Mouse (Mus musculus): ENCODE results near the gene Ffar4.

The Ffar4 gene

DNA sequence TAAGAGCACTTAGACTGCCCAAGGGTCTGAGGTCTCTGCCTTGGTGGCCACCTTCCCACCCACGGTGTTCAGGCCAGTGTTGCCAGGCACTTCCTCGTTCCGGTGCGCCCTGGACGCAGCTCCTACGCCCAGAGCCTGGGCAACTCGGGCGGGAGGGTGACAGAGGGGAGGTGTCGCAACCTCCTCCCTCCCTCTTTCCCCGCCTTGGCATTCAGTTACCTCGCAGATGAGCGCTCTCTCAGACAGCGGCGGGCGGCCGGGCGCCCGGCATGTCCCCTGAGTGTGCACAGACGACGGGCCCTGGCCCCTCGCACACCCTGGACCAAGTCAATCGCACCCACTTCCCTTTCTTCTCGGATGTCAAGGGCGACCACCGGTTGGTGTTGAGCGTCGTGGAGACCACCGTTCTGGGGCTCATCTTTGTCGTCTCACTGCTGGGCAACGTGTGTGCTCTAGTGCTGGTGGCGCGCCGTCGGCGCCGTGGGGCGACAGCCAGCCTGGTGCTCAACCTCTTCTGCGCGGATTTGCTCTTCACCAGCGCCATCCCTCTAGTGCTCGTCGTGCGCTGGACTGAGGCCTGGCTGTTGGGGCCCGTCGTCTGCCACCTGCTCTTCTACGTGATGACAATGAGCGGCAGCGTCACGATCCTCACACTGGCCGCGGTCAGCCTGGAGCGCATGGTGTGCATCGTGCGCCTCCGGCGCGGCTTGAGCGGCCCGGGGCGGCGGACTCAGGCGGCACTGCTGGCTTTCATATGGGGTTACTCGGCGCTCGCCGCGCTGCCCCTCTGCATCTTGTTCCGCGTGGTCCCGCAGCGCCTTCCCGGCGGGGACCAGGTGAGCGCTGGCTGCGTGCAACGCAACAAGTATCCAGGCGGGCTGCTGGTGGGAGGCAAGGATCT is at the start of gene Ffar4:
Gene Ffar4, plus strand, starts transcription at position 214 of the 901 bp plus-strand sequence.
- DNase-seq: no peak

DNA sequence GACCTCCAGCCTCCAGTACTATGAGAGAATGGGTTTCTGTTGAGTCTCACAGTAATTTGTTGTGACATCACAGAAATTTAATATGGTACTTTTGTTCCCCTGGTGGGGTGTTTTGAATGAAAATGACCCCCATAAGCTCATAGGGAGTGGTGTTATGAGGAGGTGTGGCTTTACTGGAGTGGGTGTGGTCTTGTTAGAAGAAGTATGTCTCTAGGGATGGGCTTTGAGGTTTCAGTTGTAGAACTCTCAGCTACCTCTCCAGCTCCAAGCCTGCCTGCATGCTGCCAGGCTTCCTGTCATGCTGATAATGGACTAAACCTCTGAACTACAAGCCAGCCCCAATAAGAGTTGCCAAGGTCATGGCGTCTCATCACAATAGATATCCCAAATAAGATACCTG is 47.2 kb upstream of the Ffar4 start:
- DNase-seq: no peak

DNA sequence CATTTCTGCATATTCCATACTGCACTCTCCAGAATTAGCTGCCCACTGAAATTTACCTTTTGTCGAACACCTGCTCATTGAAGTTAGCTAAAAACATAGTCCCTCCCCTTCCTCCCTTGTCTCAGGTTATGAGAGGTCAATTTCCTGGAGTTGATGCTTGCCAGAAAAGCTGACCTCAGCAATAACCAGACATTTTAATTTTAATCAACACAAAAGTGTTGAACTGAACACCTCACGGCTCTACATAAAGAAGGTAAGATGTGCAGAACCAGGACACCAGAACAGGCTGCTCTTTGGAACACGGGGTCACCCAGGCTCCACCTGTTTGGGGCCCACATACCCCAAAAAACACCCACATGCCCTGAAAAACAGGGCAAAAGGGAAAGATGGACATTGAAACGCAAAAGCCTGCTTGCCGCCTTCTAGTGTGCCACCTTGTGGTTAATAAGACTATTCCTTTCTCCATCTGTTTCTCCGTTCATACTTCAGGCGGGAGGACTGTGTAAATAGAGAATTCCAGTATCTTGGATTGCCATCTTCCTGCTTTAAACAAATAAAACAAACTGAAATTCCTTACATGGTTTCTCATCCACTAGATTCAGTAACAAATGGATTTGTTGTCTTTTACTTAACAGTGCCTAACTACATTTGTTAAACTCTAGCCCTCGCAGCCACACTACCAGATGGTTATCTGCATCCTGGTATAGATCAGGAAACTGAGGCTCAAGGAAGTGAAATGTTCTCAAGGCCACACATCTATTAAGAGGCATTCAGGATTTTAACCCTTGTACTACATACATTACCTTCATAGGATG is 43.4 kb upstream of the Ffar4 start:
- no peak for DNase-seq

DNA sequence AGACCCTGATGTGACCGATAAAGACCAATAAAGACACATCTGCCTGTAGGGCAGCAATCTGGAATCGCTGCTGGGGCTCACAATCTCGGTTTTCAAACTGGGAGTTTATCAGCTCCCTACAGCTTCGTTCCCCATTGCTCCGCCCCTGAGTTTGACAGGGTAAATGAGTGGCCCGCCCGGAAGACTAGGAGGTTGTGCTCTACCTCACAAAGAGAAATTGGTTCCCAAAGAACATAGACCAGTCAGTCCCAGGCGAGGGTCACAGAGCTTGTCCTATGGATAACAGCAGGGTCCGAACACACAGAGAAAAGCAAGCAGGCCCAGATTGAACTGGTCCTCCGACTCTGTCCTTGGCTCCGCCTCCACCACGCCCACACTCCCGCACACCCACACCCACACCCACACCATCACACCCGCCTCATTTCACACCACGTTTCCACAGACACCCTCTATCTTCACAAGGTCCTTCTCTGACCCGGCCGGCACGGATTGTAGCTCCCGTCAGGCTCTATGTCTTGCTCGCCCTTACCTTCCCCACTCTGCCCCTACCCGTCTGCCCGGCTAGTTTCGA is 42.6 kb upstream of the Ffar4 start:
- no peak for DNase-seq

DNA sequence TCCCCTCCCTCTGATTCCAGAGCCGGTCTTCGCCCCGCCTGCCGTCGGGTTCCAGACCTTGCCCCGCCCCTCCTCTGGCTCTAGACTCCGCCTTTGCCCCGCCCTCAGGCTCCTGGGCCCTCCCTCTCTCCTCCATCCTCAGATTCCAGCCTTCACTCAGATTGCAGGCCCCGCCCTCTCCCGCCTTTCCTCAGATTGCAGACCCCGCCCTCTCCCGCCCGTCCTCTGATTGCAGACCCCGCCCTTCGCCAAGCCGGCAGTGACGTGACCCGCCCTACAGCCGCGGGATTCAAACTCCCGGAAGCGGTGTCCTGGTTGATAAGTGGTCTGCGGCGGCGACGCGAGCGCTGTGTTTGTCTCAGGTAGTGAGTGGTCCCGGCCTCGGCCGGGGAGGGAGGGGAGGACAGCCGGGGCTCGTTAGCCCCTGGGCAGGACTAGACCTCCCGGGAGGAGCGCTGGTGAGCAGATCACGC is 42.1 kb upstream of the Ffar4 start, which contains the start of gene Cep55:
Gene Cep55, plus strand, starts transcription at position 292 of the 473 bp plus-strand sequence.
- peak; percentile 93 for DNase-seq

DNA sequence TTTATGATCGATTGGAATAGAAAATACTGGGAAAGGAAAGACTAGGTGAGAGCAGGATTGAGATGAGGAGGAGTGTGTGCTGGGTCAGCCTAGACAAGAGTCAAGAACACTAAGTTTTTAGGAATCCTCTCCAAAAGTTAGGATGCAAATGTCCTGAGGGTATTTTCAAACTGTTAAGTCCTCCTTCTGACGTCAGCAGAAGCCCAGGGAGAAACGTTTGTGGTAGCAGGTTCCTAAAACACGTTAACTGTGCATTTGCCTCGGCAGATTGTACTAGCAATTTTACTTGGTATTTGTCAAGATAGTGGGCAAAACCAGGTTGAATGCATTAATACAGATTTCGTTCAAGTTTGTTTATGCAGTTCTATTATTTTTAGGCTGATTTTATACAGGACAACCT is 41.1 kb upstream of the Ffar4 start:
- no peak for DNase-seq

DNA sequence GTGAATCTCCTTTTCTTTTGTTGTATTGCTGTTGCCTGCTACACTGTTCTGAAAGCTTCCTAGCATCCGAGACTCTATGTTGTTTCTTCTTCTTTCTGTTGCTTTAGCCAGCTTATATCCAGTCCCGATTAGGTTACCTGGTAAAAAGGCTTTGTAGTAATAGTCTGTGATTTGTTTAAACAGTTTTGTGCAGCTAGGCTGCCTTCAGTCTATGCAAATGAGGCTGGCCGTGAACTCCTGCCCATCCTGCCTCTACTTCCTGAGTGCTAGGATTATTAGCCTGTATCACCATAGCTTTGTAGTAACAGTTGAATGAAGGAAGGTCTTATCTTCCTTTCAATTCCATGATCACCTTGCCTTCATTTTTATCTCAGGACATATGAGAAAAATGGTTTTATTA is 40.6 kb upstream of the Ffar4 start:
- DNase-seq: no peak

DNA sequence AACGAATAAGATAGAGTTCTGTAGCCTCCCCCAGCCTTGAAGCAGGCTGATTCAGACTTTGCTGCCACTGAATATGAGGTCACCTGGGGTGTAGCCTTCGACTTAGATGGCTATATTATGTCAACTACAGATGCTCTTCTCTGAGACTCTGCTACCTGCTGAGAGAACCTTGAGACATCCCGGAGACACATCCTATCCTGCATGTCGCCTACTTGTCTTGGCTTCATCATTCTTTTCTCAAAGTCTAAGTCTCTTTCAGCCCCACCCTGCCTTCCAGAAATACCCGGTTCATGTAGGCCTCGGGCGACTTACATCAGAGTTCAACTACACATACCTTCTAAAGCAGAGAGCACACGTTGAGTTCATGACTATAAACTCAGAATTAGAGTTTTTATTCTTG is 39.9 kb upstream of the Ffar4 start:
- no peak for DNase-seq

DNA sequence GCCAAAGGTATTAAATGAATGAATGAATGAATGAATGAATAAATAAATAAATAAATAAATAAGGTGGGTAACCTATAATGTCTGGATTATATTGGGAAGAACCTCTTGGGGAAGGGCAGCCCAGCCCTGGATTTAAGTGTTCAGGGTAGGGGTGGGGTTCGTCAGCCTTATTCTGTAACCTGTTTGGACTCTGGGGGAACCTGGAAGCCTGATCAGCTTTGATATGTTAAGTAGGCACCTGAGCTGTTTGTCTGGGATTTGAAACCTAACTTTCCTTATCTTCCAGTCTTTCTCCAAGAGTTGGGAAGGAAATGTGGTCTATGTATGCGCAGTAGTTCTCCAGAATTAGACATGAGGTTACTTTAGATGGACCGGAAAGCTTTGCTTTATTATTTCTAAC is 33.7 kb upstream of the Ffar4 start:
- DNase-seq: no peak

DNA sequence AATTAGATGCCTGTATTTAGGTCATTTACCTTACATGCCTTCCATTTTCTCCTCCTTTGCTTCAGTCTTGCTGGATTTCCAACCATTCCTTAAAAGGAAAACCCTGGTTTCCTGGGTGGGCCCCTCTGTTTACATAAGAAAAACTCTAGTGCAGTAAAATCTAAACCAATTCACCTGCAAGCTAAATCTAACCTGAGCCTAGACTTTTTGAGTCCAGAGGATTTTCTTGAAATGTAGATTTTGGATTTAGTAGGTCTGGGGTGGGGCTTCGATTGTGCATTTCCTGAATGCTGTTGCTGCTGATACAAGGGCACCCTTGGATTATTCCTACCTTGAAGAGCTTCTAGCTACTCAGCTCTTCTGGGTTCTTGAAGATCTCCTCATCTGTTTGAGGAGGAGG is 32.8 kb upstream of the Ffar4 start:
- no peak for DNase-seq

DNA sequence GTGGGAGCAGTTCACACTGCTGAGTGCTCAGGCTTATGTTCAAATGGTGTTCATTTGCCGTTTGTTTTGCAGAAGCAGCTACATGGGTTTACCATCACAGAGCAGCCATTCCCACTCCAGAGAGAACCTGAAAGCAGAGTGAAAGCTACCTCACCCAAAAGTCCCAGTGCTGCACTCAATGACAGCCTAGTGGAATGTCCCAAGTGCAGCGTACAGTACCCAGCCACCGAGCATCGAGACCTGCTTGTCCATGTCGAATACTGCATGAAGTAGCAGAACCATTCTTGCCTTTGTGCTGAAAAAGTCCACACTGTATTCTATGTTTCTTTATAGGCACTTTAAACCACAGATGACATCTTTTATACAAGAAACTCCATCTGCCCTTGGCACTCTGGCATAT is 23.6 kb upstream of the Ffar4 start:
- no peak for DNase-seq

DNA sequence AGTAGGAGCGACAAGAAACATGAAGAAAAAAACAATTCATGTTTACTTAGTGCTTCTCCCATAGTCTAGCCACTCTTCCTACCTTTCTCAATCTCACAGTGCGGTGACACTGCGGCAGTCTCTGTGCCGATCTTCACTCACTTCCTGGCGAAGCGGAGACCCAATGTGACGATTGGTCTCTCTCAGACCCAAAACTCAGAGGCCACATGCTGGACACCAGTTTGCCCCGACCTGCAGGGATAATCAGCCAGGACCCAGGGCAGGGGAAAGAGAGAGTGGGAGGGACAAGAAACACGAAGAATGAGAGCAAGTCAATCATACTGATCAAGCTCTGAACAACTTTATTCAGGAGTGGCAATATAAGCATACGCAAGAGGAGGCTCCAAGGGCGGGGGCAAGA is 21.8 kb upstream of the Ffar4 start:
- no peak for DNase-seq

DNA sequence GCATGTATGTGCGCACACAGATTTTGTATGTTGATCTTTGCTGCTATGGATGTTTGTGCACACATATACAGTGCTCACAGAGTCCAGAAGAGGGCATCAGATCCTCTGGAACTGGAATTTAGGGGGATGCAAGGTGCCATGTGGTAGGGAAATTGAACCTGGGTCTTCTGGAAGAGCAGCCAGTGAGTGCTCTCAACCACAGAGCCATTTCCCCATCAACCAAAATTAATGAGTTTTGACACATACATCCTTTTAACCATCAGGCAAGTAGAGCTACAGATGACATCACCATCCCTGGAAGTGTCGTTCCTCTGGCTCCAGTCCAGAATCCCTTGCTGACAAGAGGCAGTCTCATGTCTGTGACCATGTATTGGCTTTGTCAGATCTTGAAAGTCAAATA is 20.6 kb upstream of the Ffar4 start:
- no peak for DNase-seq

DNA sequence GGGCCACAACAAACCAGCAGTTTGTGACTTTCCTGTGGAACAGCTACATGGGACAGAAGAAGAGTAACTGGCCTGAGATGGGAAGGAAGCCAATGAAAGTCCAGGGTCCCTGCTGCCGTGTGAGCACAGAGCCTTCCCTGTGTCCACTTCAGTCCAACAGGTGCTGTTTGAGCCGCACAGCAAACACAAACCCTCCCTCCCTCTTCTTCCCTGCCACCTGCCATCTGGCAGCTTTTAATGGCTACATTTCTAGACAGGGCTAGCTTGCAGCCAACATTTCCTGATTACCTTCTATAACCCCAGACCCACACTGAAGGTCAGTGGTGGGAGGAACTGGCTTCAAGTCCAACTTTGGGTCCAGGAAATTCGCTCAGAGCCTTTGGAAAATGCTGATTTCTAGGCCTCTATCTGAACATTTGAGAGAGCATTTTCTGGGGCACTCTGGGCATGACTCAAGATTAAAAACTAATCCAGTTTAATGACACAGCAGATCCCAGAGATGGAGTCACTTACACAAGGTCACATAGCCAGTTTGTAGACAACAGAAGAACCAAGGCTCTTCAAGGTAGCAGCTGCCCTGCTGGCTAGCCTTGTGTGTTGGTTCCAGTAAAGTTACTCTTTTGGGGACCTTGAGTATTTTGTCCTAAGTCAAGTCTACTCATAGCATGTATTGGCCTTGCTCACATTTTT is 18.9 kb upstream of the Ffar4 start:
- no peak for DNase-seq

DNA sequence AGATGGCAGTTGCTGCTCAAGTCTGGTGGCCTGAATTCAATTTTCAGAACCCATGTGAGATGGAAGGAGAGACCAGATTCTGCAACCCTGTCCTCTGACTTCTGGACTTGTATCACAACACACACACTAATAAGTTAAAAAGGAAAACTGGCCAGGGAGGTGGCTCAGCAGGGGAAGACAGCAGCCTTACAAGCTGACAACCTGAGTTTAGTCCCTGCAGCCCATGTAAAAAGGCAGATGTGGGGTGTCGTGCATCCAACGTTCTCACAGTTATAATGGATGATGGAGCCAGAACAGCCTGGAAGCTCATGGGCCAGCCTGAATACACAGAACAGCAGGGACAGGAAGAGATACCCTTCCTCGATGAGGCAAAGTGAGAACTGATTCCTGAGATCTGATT is 15.5 kb upstream of the Ffar4 start:
- no peak for DNase-seq

DNA sequence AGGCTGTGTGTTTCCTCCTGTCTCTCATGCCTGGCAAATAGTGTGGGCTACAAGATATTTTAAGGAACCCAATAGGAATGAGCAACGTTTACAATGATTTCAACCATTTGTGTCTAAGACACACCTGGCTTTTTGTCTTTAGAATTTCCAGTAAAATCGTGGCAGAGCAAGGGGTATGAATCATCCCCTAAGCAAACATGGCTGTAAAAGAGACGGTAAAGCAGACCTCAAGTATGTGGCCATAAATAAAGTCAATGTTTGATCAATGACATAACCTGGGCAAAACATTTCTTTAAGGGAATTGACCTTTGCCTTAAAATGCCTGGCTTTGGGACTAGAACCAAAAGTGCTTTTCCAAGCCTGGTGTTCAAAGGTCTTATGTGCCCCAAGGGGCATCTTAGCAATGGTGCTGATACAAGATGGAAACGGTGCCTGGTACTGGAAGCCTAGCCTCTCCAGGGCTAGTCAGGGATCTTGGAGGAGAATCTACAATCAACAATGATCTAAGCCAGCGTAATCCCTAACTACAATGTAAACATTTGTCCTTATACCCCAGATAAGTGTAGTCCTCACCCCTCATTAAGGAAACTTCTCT is 13.8 kb upstream of the Ffar4 start:
- DNase-seq: no peak

DNA sequence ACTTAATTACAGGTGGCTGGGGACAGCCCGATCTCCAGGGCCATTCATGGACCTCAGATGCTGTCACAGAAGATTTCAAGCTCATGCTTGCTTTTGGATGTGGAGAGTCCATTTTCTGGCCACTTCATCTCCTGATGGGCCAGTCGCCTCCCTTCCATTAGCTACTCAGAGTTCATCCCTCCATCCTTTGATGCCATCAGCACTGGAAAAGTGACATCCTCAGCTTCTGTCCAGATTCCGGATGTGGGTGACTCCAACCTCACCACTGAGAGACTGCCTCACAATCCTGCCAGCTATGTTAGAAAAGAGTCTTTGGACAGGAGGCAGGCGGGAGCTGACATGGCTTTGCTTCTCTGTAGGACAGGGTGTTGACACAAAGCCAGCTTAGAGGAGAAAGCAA is 11.0 kb upstream of the Ffar4 start:
- no peak for DNase-seq

DNA sequence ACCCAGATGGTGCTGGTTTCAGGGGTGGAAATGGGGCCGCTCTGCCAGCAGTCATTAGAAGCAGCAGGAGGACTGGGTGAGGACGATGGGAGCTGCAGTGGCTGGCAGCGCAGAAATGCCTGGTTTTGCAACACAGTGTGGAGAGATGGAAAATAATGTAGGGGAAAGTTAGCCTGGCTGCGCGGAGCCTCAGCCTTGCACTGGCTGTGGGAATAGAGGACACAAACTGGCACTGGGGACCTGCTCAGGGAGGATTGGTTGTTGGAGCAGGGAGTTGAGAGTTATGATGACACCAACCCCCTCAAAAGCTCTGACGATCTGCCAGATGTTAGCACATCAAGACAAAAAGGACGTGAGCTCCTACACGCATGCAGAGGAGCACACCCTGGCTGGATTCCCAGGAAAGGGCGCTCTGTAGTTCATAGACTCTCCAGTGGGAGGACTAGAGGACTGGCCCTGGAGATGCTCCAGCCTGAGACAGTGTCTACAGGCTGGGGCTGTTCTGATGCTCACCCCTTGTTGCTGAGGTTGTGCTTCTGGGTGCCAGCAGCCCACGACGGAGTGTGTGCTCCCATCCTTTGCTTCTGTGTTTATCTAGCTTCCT is 9.8 kb upstream of the Ffar4 start:
- DNase-seq: peak; percentile 33

DNA sequence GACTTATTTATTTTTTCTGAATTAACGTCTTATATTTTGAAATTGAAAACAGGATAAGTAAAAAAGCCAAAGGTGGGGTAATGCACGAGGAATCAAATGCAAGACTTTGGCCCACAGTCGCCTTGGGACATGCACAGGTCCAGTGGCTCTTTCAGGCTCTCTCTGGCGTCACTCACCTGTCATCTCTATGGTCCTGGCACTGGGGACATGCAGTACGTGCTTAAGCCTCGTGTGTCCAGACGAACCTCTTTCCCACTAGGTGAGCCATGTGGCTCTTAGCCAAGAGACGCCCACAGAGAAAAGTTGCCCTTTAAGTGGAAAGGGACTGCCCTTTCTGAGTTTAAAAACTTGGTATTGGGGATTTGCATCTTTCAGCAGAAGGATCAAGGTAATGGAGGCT is 7.5 kb upstream of the Ffar4 start:
- no peak for DNase-seq

DNA sequence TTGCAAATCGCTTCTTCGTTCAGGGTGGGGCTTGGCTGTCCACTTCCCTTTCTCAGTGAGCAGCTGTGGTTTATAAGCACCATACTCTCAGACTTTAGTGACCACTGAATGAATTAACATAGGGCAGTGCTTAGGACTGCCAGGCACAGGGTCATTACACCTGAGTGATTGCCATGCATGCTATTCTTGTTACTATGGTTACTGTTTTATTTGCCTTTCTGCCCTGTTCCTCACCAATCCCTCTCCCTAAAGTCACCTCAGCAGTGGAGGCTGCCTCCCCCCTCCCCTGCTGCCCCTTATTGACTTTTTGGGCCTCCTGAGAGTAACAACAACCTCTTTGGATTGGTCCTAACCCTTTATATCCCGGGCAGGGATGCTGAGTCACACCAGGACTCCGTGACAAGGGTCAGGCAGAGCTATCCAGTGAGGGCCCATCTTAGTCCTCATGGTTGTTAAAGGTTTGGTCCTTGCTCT is 5.3 kb upstream of the Ffar4 start:
- no peak for DNase-seq

DNA sequence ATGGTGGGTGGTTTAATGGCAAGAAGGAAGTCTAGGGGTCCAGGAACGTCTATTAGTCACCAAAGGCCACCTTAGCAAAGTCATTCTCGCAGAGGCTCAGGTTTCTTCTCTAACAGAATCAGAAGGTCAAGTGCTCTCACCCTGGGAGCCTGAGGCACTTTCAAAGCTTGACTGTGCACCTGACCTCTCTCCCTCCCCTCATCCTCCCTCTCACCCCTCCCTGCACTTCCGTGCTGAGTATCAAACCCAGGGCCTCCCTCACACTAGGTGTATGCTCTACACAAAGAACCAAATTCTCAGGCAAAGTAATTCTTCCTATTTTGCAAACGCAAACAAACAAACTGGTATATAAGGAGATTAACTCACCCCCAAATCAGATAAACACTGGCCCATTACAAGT is 640 bp upstream of the Ffar4 start:
- no peak for DNase-seq

DNA sequence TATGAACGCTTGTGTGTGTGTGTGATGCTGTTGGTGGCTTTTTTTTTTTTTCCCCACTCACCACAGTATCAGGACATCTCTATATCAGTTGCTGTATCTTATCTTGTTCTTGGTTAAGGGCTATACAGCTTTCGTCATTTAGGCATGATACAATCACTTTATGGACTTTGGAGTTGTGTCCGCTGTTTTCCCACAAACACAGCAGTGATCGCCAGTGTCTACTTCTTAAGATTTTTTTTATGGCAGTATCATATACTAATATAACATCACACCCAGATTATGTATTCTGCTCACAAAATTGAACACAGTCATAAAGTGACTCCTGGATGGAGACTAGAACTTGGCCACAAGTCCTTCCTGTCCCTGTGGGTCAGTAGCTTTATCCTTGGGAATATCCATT is 11.0 kb downstream of the Ffar4 start:
- DNase-seq: no peak

Data from right cerebral cortex, postnatal 14 days (tissue).